Mouse (Mus musculus) megakaryocyte, adult 5-6 weeks (primary cell): ENCODE results near the gene 2310039H08Rik. TPM values are rescaled to one million over a fixed set of nuclear protein-coding genes. Genes with fewer than 3 reads are reported as not detected.

Source experiments
- ATAC-seq: 2 replicates; pipeline ENCODE4 v1.8.0; 2016; ENCODE audit warnings: mild to moderate bottlenecking, inconsistent platforms; ENCODE audit not compliant: poor library complexity, severe bottlenecking
- total RNA-seq, 2 experiments: library from RNA; stranded (forward) in 1 of 2; stranded (reverse) in 1 of 2; fragments of 153-499, 151-499 nt in 1 of 2; fragments of 221-1000, 200-1000 nt in 1 of 2; gene quantifications; 2 replicates each; pipeline versions ENCODE4 v1.2.3 to v1.2.4; 2015 to 2017

2310039H08Rik gene
- total RNA-seq, 2 experiments from 2014 or later, result 5.5 to 8.8 TPM

DNA sequence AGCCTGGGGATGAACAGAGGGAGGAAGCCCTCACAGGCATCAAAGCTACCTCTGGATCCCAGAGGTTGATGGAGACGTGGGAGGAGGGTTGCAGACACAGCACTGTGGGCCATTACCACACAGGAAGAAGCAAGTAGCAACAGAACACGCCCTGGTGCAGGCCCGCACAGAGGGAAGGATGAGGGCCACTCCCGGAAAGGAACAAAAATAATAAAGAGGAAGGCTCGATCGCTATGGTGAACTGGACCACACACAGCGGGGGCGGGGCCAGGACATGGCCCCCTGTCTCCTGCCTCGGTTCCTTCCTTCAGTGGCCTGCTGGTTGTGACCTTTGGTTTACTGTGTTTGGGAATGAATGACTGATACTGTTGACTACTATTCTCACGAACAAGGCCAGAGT, 27.2 kb downstream of the 2310039H08Rik start:
- peak; percentile 94 for ATAC-seq

GRCm38 (mm10) chr17:46801761-46802160, 29.3 kb downstream of the 2310039H08Rik start:
- no peak for ATAC-seq

- ATAC-seq, result no peak
Observed at GRCm38 (mm10) chr17:46808376-46808775, 35.9 kb downstream of the 2310039H08Rik start.

GRCm38 (mm10) chr17:46809131-46809830, 36.8 kb downstream of the 2310039H08Rik start:
- ATAC-seq, result no peak

DNA sequence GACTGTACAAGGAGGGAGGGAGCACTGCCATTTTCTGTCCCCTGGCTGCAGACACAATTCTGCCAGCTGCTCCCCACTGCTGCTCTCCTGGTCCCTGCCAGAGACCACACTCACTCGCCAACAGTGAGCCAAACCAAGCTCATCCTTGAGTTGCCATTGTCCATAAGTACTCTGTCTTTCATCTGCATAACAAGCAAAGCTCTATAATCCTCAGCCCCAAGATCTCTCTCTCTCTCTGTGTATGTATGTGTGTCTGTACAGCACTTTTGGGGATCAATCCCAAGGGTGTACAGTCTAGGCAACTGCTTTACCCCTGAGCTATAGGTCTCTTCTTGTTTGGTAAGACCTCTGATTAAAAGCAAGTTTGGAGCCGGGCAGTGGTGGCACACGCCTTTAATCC, 38.2 kb downstream of the 2310039H08Rik start:
- no peak for ATAC-seq

DNA sequence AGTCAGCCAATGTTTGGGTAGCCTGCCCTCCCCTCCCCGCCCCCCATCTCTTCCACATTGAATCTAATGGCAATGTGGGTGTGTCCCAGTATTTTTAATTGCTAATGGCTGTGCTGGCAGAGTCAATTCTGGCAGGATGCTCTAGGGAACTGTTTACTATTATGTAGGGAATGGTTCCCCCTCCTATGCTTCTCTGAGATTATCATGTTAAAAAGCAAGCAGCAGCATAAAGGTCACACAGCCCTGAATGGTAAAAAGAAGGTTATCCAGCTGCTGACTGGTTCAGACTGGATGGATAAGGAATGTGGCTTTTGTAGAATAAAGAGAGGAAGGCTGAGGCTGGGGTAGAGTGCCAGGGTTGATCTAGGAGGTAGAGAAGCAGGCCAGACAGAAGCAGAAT, 40.0 kb downstream of the 2310039H08Rik start:
- no peak for ATAC-seq

GRCm38 (mm10) chr17:46813637-46814036, 41.2 kb downstream of the 2310039H08Rik start:
- no peak for ATAC-seq

- ATAC-seq, result no peak
Observed at GRCm38 (mm10) chr17:46814497-46814896, 42.1 kb downstream of the 2310039H08Rik start.

DNA sequence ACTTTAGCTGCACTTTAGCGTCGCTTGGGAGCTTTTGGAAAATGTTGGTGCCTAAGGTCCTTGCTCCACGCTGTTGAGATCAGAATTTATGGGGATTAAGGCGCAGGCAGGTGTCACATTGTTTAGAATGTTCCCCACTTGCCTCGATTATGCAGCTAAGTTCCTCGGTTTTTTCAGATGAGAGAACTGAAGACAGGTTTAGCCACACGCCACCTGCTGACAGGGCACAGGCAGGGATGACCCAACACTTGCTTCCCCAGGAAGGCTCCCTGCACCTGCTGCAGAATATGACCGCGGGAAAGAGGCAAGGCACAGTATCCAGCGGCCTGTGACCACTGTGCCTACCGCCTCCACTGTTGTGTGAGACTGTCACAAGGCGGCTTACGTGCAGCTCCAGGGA, 43.9 kb downstream of the 2310039H08Rik start:
- ATAC-seq, result no peak

GRCm38 (mm10) chr17:46817734-46818158, 45.3 kb downstream of the 2310039H08Rik start:
- ATAC-seq, result no peak

DNA sequence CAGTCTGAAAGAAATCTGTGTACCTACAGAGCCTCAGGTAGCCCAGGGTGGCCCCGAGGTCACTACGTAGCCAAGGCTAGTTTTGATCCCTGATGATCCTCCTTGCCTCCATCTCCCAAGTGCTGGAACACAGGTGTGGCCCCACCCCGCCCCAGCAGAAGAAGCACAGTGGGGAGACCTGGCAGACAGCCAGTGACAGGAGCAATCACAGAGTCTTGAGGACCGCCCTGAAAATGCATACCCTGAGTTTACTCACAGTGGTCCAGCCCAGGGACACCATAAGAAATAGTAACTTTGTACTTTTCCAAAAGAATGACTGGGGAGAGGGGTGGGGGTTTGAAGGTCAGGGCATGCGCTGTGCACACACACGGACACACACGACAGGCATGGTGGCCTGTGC, 48.2 kb downstream of the 2310039H08Rik start:
- ATAC-seq, result no peak

Other genes starting within 250 kb of the 2310039H08Rik start
- gene Cul9, start 226.2 kb upstream of the 2310039H08Rik start, total RNA-seq (2015), result 2.7 and 4.3 TPM in 2 replicates
- 1.7 and 4.4 TPM in 2 replicates for gene Cul9, start 226.2 kb upstream of the 2310039H08Rik start, total RNA-seq (2017)
- 28.5 and 34.0 TPM in 2 replicates for gene Srf, start 216.5 kb upstream of the 2310039H08Rik start, total RNA-seq (2015)
- 23.7 and 36.3 TPM in 2 replicates for gene Srf, start 216.5 kb upstream of the 2310039H08Rik start, total RNA-seq (2017)
- gene Ptk7, start 143.1 kb upstream of the 2310039H08Rik start, total RNA-seq (2015), result not detected in 2 replicates
- gene Ptk7, start 143.1 kb upstream of the 2310039H08Rik start, total RNA-seq (2017), result 0.07 and 0.16 TPM in 2 replicates
- gene Klc4, start 126.6 kb upstream of the 2310039H08Rik start, total RNA-seq (2015), result 3.5 and 4.9 TPM in 2 replicates
- 13.1 and 15.0 TPM in 2 replicates for gene Klc4, start 126.6 kb upstream of the 2310039H08Rik start, total RNA-seq (2017)
- 46.2 and 67.5 TPM in 2 replicates for gene Mrpl2, start 126.4 kb upstream of the 2310039H08Rik start, total RNA-seq (2015)
- gene Mrpl2, start 126.4 kb upstream of the 2310039H08Rik start, total RNA-seq (2017), result 42.7 and 53.9 TPM in 2 replicates
- 1.7 and 1.9 TPM in 2 replicates for gene Cul7, start 122.3 kb upstream of the 2310039H08Rik start, total RNA-seq (2015)
- gene Cul7, start 122.3 kb upstream of the 2310039H08Rik start, total RNA-seq (2017), result 1.9 and 2.4 TPM in 2 replicates
- 9.6 and 10.6 TPM in 2 replicates for gene Rrp36, start 98.3 kb upstream of the 2310039H08Rik start, total RNA-seq (2015)
- gene Rrp36, start 98.3 kb upstream of the 2310039H08Rik start, total RNA-seq (2017), result 62.2 and 75.0 TPM in 2 replicates
- gene Mea1, start 93.8 kb upstream of the 2310039H08Rik start, total RNA-seq (2015), result 43.5 and 57.6 TPM in 2 replicates
- gene Mea1, start 93.8 kb upstream of the 2310039H08Rik start, total RNA-seq (2017), result 68.3 and 81.4 TPM in 2 replicates
- 27.0 and 32.0 TPM in 2 replicates for gene Klhdc3, start 91.7 kb upstream of the 2310039H08Rik start, total RNA-seq (2015)
- 14.7 and 16.6 TPM in 2 replicates for gene Klhdc3, start 91.7 kb upstream of the 2310039H08Rik start, total RNA-seq (2017)
- gene Ppp2r5d, start 67.5 kb upstream of the 2310039H08Rik start, total RNA-seq (2015), result 22.8 and 24.4 TPM in 2 replicates
- 48.9 and 49.7 TPM in 2 replicates for gene Ppp2r5d, start 67.5 kb upstream of the 2310039H08Rik start, total RNA-seq (2017)
- gene Pex6, start 61.2 kb upstream of the 2310039H08Rik start, total RNA-seq (2015), result 7.6 and 8.1 TPM in 2 replicates
- gene Pex6, start 61.2 kb upstream of the 2310039H08Rik start, total RNA-seq (2017), result 8.1 and 9.7 TPM in 2 replicates
- gene Gnmt, start 43.5 kb upstream of the 2310039H08Rik start, total RNA-seq (2015), result 0.80 and 1.9 TPM in 2 replicates
- 0.89 and 1.1 TPM in 2 replicates for gene Gnmt, start 43.5 kb upstream of the 2310039H08Rik start, total RNA-seq (2017)
- gene Cnpy3, start 20.4 kb upstream of the 2310039H08Rik start, total RNA-seq (2015), result 35.6 and 39.6 TPM in 2 replicates
- 109 and 112 TPM in 2 replicates for gene Cnpy3, start 20.4 kb upstream of the 2310039H08Rik start, total RNA-seq (2017)
- gene Ptcra, start 8.9 kb upstream of the 2310039H08Rik start, total RNA-seq (2015), result not detected in 2 replicates
- gene Ptcra, start 8.9 kb upstream of the 2310039H08Rik start, total RNA-seq (2017), result not detected in 2 replicates
- gene Rpl7l1, start 10.0 kb downstream of the 2310039H08Rik start, total RNA-seq (2015), result 57.4 and 63.0 TPM in 2 replicates
- gene Rpl7l1, start 10.0 kb downstream of the 2310039H08Rik start, total RNA-seq (2017), result 78.5 and 81.4 TPM in 2 replicates
- 25.2 and 32.4 TPM in 2 replicates for gene Bicral, start 85.8 kb downstream of the 2310039H08Rik start, total RNA-seq (2015)
- gene Bicral, start 85.8 kb downstream of the 2310039H08Rik start, total RNA-seq (2017), result 20.3 and 21.1 TPM in 2 replicates
- gene Tbcc, start 118.0 kb downstream of the 2310039H08Rik start, total RNA-seq (2015), result 8.6 and 13.5 TPM in 2 replicates
- gene Tbcc, start 118.0 kb downstream of the 2310039H08Rik start, total RNA-seq (2017), result 10.8 and 13.3 TPM in 2 replicates
- not detected in 2 replicates for gene Prph2, start 137.8 kb downstream of the 2310039H08Rik start, total RNA-seq (2015)
- not detected in 2 replicates for gene Prph2, start 137.8 kb downstream of the 2310039H08Rik start, total RNA-seq (2017)
- 37.4 and 38.2 TPM in 2 replicates for gene Ubr2, start 237.9 kb downstream of the 2310039H08Rik start, total RNA-seq (2015)
- 24.2 and 32.5 TPM in 2 replicates for gene Ubr2, start 237.9 kb downstream of the 2310039H08Rik start, total RNA-seq (2017)